Mouse (Mus musculus) pancreas, adult 10 weeks (tissue): ENCODE data around the gene Kcng4. TPM values are rescaled to one million over a fixed set of nuclear protein-coding genes. Genes with fewer than 3 reads are reported as not detected.

Experiments used
- polyA plus RNA-seq: library from polyadenylated mRNA; stranded (reverse); fragments of 350-450 nt; fragmentation: Illumina TruSeq; extraction: RNeasy Lipid Tissue Mini Kit (QIAGEN cat#74804); gene quantifications from one replicate; pipeline ENCODE4 v1.2.3, GENCODE M21; 2015; ENCODE audit warnings: low read depth, low replicate concordance; ENCODE audit not compliant: insufficient read depth

The Kcng4 gene
- not detected for polyA plus RNA-seq

DNA sequence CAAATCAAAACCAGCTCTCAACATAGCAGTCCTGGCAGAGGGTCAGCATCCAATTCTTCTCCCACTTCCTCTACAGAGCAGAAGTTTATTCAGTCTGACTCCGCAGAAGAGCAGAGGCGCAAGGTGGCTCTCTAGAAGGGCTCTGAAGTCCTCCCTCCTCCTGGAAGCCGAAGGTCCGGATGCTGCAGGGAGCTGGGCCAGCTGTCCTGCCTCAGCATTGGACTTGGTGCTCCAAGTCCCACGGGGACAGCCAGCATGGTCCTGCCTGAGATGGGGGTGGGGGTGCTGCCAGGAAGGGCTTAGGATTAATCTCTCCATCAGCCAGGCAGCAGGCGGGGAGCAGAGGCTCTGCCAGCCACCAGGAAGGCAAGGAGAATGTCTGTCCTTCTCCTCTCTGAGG, at the start of gene Kcng4:
TSS of gene Kcng4 (minus strand) at position 303 of the 400 bp plus-strand sequence.

DNA sequence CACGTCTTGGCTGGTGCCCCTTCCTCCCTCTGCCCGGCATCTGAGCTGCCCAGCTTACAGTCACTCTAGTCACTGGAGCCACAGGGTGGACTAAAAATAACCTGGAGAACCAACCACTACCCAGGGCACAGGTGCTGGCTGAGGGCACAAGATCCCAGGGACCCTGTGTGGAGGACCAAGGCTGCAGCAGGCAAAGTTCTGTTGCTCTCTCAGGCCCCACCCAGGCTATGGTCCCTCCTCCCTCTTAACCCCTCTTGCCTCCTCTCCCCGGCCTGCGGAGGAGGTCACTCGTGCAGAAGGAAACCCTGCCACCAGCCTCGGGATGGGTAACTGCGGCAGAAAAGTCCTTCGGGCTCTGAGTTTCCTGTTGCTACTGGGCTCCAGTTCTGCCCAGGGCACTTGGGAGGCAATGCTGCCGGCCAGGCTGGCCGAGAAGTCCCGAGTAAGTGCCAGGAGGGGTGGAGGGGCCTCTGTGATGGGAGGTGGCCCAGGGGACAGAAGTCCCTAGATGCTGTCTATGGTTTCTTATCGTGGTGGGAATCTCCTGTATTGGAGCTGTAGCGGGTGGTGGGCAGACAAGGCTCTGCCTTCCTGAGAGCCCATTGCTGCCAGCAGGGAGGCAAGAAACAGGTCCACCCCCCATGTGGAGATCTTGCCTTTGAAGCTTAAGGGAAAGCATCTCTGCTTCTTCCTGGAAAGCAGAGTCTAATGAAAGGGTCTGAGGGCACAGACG, 30.9 kb upstream of the Kcng4 start, which contains the start of gene Wfdc1:
TSS of gene Wfdc1 (plus strand) at position 147 of the 733 bp plus-strand sequence.

DNA sequence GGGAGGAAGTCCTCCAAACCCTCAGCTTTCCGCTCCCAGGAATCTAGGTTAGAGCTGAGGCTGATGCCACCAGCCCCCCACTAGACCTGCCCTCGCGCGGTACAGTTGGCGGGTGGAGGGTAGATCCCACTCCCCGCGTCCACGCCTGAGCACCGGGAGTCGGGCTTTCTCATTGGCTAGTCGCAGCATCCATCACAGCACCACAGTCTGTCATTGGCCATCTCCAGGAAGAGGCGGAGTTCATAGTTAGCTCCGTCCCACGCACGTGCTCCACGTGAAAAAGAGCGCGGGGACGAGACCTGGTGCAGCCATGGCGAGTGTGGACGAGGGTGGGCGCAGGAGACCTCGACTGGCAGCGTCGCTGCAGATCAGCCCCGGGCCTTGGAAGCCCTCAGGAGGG, 23.0 kb downstream of the Kcng4 start, which contains the start of gene Adad2:
TSS of gene Adad2 (plus strand) at position 277 of the 400 bp plus-strand sequence.

DNA sequence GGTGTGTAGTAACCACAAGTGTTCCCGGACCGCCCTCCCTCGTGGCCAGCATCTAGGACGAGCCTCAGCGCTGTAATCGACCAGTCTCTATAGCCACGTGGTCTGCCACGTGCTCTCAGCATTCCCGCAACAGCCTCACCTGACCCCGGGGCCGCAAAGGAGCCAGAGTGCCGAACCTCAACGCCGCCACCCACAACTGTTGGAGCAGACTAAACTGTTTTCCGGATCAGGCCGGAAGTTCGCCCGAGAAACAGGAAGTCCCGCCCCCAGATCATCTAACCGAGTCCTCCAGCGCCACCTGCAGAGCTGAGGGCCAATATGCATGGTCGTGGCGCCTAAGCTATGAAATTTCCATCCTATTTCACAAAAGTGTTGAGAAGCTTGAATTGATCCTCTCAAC, 30.5 kb downstream of the Kcng4 start, which contains the start of gene Taf1c:
TSS of gene Taf1c (minus strand) at position 227 of the 400 bp plus-strand sequence.

DNA sequence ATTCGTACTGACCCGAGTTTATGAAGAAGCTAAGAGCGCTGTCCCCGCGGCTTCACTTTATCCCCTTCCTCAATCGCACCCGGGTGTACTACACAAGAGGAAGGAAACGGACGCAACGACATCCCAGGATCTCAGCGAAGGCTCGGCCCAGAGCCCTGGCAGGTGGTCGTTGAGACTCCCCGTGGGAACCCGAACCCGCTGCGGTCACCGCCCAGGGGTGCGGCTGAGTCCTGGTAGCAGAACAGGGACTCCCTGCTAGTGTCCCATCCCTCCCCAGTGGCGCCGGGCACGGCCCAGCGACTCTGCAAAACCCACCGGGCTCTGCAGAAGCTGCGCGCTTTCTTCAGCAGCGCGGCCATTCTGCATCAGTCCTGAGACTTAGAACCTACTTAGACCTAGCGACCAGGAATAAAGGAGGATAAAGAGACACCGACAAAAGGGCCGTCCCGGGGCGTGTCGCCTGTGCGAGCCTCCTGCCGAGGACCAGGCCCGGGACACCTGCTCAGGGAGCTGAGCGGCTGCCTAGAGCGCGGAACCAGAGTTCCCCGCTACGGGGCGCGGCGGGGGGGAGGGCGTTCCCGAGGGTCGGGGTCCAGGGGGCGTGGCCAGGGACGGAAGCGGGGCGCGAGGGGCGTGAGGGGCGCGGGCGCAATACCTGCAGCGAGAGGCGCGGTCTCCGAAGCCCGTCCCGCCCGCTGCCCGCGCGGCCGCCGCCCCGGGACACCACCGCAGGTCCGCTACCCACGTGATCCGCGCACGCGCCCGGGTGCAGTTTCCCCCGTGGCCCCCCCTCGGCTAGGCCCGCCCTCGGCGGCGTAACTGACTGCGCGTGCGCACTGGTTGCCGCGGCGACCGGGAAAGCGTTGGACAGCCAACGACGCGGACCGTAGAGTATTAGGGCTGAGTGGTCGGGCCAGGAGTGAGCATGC, 60.8 kb downstream of the Kcng4 start, which contains the start of the genes Hsdl1 and Dnaaf1:
TSS of gene Hsdl1 (minus strand) at position 747 of the 929 bp plus-strand sequence.
TSS of gene Dnaaf1 (plus strand) at position 799 of the 929 bp plus-strand sequence.

Other genes starting within 250 kb of the Kcng4 start
- gene Mlycd, start 240.8 kb downstream of the Kcng4 start, polyA plus RNA-seq: 6.9 TPM
- gene Osgin1, start 201.6 kb downstream of the Kcng4 start, polyA plus RNA-seq: 15.2 TPM
- 0.83 TPM for gene Necab2, start 189.0 kb downstream of the Kcng4 start, polyA plus RNA-seq
- not detected for gene Slc38a8, start 134.0 kb downstream of the Kcng4 start, polyA plus RNA-seq
- 16.4 TPM for gene Mbtps1, start 76.9 kb downstream of the Kcng4 start, polyA plus RNA-seq
- 4.2 TPM for gene Hsdl1, start 60.5 kb downstream of the Kcng4 start, polyA plus RNA-seq
- gene Dnaaf1, start 60.4 kb downstream of the Kcng4 start, polyA plus RNA-seq: not detected
- gene Taf1c, start 30.5 kb downstream of the Kcng4 start, polyA plus RNA-seq: 4.0 TPM
- gene Adad2, start 22.9 kb downstream of the Kcng4 start, polyA plus RNA-seq: not detected
- 11.7 TPM for gene Wfdc1, start 30.7 kb upstream of the Kcng4 start, polyA plus RNA-seq
- gene Atp2c2, start 64.3 kb upstream of the Kcng4 start, polyA plus RNA-seq: 5.0 TPM
- gene Tldc1, start 142.7 kb upstream of the Kcng4 start, polyA plus RNA-seq: 2.4 TPM
- gene Cotl1, start 204.9 kb upstream of the Kcng4 start, polyA plus RNA-seq: 13.2 TPM
- gene Klhl36, start 226.6 kb upstream of the Kcng4 start, polyA plus RNA-seq: 2.3 TPM